Mouse (Mus musculus): Measurements from ENCODE around the gene Rpusd3. TPM values are rescaled to one million over a fixed set of nuclear protein-coding genes. Genes with fewer than 3 reads are reported as not detected.

Gene Rpusd3
- polyA plus RNA-seq (2014; fragmentation: Illumina TruSeq; extraction: RNeasy Lipid Tissue Mini Kit (QIAGEN cat#74804); ENCODE audit: low read depth, low replicate concordance) = 1.1 TPM

GRCm38 (mm10) chr6:113419199-113419587, at the start of gene Rpusd3:
TSS of gene Rpusd3 (minus strand) at chr6:113419340.

GRCm38 (mm10) chr6:113457952-113458534, 38.9 kb upstream of the Rpusd3 start, which contains the start of gene Il17re:
TSS of gene Il17re (plus strand) at chr6:113458484.

GRCm38 (mm10) chr6:113442442-113443090, 23.4 kb upstream of the Rpusd3 start, which contains the start of gene Jagn1:
TSS of gene Jagn1 (plus strand) at chr6:113442569.

GRCm38 (mm10) chr6:113435664-113436205, 16.6 kb upstream of the Rpusd3 start, which contains the start of gene Cidec:
TSS of gene Cidec (minus strand) at chr6:113435760.

GRCm38 (mm10) chr6:113388960-113389359, 30.2 kb downstream of the Rpusd3 start, which contains the start of gene Ttll3:
TSS of gene Ttll3 (plus strand) at chr6:113389260.

GRCm38 (mm10) chr6:113377496-113378385, 41.4 kb downstream of the Rpusd3 start, which contains the start of the genes Tada3 and Arpc4:
TSS of gene Tada3 (minus strand) at chr6:113377883.
TSS of gene Arpc4 (plus strand) at chr6:113378115.

Other genes starting within 250 kb of the Rpusd3 start
- not detected for gene Lhfpl4, start 224.0 kb downstream of the Rpusd3 start, polyA plus RNA-seq (2014; fragmentation: Illumina TruSeq; extraction: RNeasy Lipid Tissue Mini Kit (QIAGEN cat#74804); ENCODE audit: low read depth, low replicate concordance)
- gene Mtmr14, start 181.5 kb downstream of the Rpusd3 start, polyA plus RNA-seq (2014; fragmentation: Illumina TruSeq; extraction: RNeasy Lipid Tissue Mini Kit (QIAGEN cat#74804); ENCODE audit: low read depth, low replicate concordance) = 15.3 TPM
- gene Cpne9, start 137.0 kb downstream of the Rpusd3 start, polyA plus RNA-seq (2014; fragmentation: Illumina TruSeq; extraction: RNeasy Lipid Tissue Mini Kit (QIAGEN cat#74804); ENCODE audit: low read depth, low replicate concordance) = not detected
- 1.6 TPM for gene Brpf1, start 112.2 kb downstream of the Rpusd3 start, polyA plus RNA-seq (2014; fragmentation: Illumina TruSeq; extraction: RNeasy Lipid Tissue Mini Kit (QIAGEN cat#74804); ENCODE audit: low read depth, low replicate concordance)
- 1.8 TPM for gene Ogg1, start 92.4 kb downstream of the Rpusd3 start, polyA plus RNA-seq (2014; fragmentation: Illumina TruSeq; extraction: RNeasy Lipid Tissue Mini Kit (QIAGEN cat#74804); ENCODE audit: low read depth, low replicate concordance)
- gene Camk1, start 75.4 kb downstream of the Rpusd3 start, polyA plus RNA-seq (2014; fragmentation: Illumina TruSeq; extraction: RNeasy Lipid Tissue Mini Kit (QIAGEN cat#74804); ENCODE audit: low read depth, low replicate concordance) = 7.2 TPM
- 1.7 TPM for gene Tada3, start 41.5 kb downstream of the Rpusd3 start, polyA plus RNA-seq (2014; fragmentation: Illumina TruSeq; extraction: RNeasy Lipid Tissue Mini Kit (QIAGEN cat#74804); ENCODE audit: low read depth, low replicate concordance)
- gene Arpc4, start 41.2 kb downstream of the Rpusd3 start, polyA plus RNA-seq (2014; fragmentation: Illumina TruSeq; extraction: RNeasy Lipid Tissue Mini Kit (QIAGEN cat#74804); ENCODE audit: low read depth, low replicate concordance) = 50.2 TPM
- gene Ttll3, start 30.1 kb downstream of the Rpusd3 start, polyA plus RNA-seq (2014; fragmentation: Illumina TruSeq; extraction: RNeasy Lipid Tissue Mini Kit (QIAGEN cat#74804); ENCODE audit: low read depth, low replicate concordance) = 0.93 TPM
- gene Cidec, start 16.4 kb upstream of the Rpusd3 start, polyA plus RNA-seq (2014; fragmentation: Illumina TruSeq; extraction: RNeasy Lipid Tissue Mini Kit (QIAGEN cat#74804); ENCODE audit: low read depth, low replicate concordance) = not detected
- 15.9 TPM for gene Jagn1, start 23.2 kb upstream of the Rpusd3 start, polyA plus RNA-seq (2014; fragmentation: Illumina TruSeq; extraction: RNeasy Lipid Tissue Mini Kit (QIAGEN cat#74804); ENCODE audit: low read depth, low replicate concordance)
- gene Il17re, start 39.1 kb upstream of the Rpusd3 start, polyA plus RNA-seq (2014; fragmentation: Illumina TruSeq; extraction: RNeasy Lipid Tissue Mini Kit (QIAGEN cat#74804); ENCODE audit: low read depth, low replicate concordance) = 0.21 TPM
- gene Il17rc, start 52.1 kb upstream of the Rpusd3 start, polyA plus RNA-seq (2014; fragmentation: Illumina TruSeq; extraction: RNeasy Lipid Tissue Mini Kit (QIAGEN cat#74804); ENCODE audit: low read depth, low replicate concordance) = 1.3 TPM
- 5.1 TPM for gene Creld1, start 64.0 kb upstream of the Rpusd3 start, polyA plus RNA-seq (2014; fragmentation: Illumina TruSeq; extraction: RNeasy Lipid Tissue Mini Kit (QIAGEN cat#74804); ENCODE audit: low read depth, low replicate concordance)
- not detected for gene Prrt3, start 82.6 kb upstream of the Rpusd3 start, polyA plus RNA-seq (2014; fragmentation: Illumina TruSeq; extraction: RNeasy Lipid Tissue Mini Kit (QIAGEN cat#74804); ENCODE audit: low read depth, low replicate concordance)
- gene Emc3, start 112.3 kb upstream of the Rpusd3 start, polyA plus RNA-seq (2014; fragmentation: Illumina TruSeq; extraction: RNeasy Lipid Tissue Mini Kit (QIAGEN cat#74804); ENCODE audit: low read depth, low replicate concordance) = 52.6 TPM
- gene Fancd2, start 112.3 kb upstream of the Rpusd3 start, polyA plus RNA-seq (2014; fragmentation: Illumina TruSeq; extraction: RNeasy Lipid Tissue Mini Kit (QIAGEN cat#74804); ENCODE audit: low read depth, low replicate concordance) = 0.13 TPM
- gene Fancd2os, start 181.4 kb upstream of the Rpusd3 start, polyA plus RNA-seq (2014; fragmentation: Illumina TruSeq; extraction: RNeasy Lipid Tissue Mini Kit (QIAGEN cat#74804); ENCODE audit: low read depth, low replicate concordance) = not detected
- gene Brk1, start 185.4 kb upstream of the Rpusd3 start, polyA plus RNA-seq (2014; fragmentation: Illumina TruSeq; extraction: RNeasy Lipid Tissue Mini Kit (QIAGEN cat#74804); ENCODE audit: low read depth, low replicate concordance) = 31.4 TPM
- gene Vhl, start 204.6 kb upstream of the Rpusd3 start, polyA plus RNA-seq (2014; fragmentation: Illumina TruSeq; extraction: RNeasy Lipid Tissue Mini Kit (QIAGEN cat#74804); ENCODE audit: low read depth, low replicate concordance) = 9.2 TPM
- gene Irak2, start 219.1 kb upstream of the Rpusd3 start, polyA plus RNA-seq (2014; fragmentation: Illumina TruSeq; extraction: RNeasy Lipid Tissue Mini Kit (QIAGEN cat#74804); ENCODE audit: low read depth, low replicate concordance) = 9.0 TPM